Mouse (Mus musculus): ENCODE results near the gene Swsap1. TPM values are rescaled to one million over a fixed set of nuclear protein-coding genes. Genes with fewer than 3 reads are reported as not detected.

Gene Swsap1
- polyA plus RNA-seq, 1 experiment from 2014 or later, result 17.2 TPM

DNA sequence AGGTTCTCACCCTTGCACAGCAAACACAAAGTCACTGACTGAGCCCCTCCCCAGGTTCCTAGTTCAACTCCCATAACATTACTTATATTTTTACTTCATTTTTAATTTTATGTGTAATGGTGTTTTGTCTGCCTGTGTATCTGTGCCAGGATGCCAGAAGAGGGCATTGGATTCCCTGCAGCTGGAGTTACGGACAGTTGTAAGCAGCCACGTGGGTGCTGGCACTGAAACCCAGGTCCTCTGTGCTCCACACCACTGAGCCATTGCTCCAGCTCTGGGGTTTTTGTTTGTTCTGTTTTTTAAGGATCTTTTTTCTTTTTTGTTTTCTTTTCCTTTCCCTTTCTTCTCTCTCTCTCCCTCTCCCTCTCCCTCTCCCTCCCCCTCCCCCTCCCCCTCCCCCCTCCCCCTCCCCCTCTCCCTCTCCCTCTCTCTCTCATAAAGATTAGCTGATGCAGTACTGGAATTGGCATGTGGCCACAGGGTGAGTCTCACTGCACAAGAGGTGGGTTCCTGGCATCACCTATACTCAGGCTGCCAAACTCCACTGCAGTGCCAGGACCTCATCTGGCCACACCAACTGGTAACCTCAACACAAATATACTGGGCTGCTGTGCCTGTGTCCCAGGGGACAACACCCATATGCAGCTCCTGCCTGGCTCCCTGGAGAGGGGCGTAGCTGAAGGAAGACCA, 40.8 kb downstream of the Swsap1 start:
- no peaks in the 10 kb centered on the region for H3K4me1 ChIP-seq (ENCODE audit: control insufficient read depth, insufficient read depth, low read length)
- H3K9ac ChIP-seq (replicated peaks; ENCODE audit: low read length), result no peak overlapping the region
- DNase-seq (ENCODE audit: low spot score) (no peak), ATAC-seq (replicated peaks; ENCODE audit: insufficient number of reproducible peaks, low FRiP score, low TSS enrichment, low read depth) (no peak)
- no peaks in the 10 kb centered on the region for H3K9me3 ChIP-seq (replicated peaks; ENCODE audit: control insufficient read depth, low read length)
- no peak overlapping the region for H3K4me2 ChIP-seq (ENCODE audit: low read depth, low read length)
- H3K36me3 ChIP-seq (replicated peaks; ENCODE audit: control insufficient read depth, insufficient read depth, low read depth, low read length), result no peaks in the 10 kb centered on the region
- no peak overlapping the region for H3K4me3 ChIP-seq (ENCODE audit: low read depth, low read length)
- no peak overlapping the region for H3K27ac ChIP-seq (replicated peaks; ENCODE audit: low read depth, low read length)
- 88% methylated on average over 3 of the region's 3 CpGs for WGBS
- peaks cover 6% of the 10 kb centered on the region for H3K27me3 ChIP-seq (ENCODE audit: control insufficient read depth, insufficient read depth, low read length)

GRCm38 (mm10) chr9:22000296-22000695, 44.7 kb downstream of the Swsap1 start:
- WGBS, result 92% methylated on average over 6 of the region's 6 CpGs
- no peak for ATAC-seq (replicated peaks; ENCODE audit: insufficient number of reproducible peaks, low FRiP score, low TSS enrichment, low read depth)

GRCm38 (mm10) chr9:22001633-22002032, 46.1 kb downstream of the Swsap1 start:
- H3K9me3 ChIP-seq (replicated peaks; ENCODE audit: control insufficient read depth, low read length), result no peaks in the 10 kb centered on the region
- H3K9ac ChIP-seq (replicated peaks; ENCODE audit: low read length), result no peak overlapping the region
- WGBS, result 84% methylated on average over 4 of the region's 4 CpGs
- no peak overlapping the region for H3K4me3 ChIP-seq (ENCODE audit: low read depth, low read length)
- no peak for DNase-seq (ENCODE audit: low spot score)
- H3K27ac ChIP-seq (replicated peaks; ENCODE audit: low read depth, low read length), result no peak overlapping the region
- no peak overlapping the region for H3K4me2 ChIP-seq (ENCODE audit: low read depth, low read length)
- H3K4me1 ChIP-seq (ENCODE audit: control insufficient read depth, insufficient read depth, low read length), result no peaks in the 10 kb centered on the region
- no peak for ATAC-seq (replicated peaks; ENCODE audit: insufficient number of reproducible peaks, low FRiP score, low TSS enrichment, low read depth)
- no peaks in the 10 kb centered on the region for H3K36me3 ChIP-seq (replicated peaks; ENCODE audit: control insufficient read depth, insufficient read depth, low read depth, low read length)
- H3K27me3 ChIP-seq (ENCODE audit: control insufficient read depth, insufficient read depth, low read length), result no peaks in the 10 kb centered on the region

More at GRCm38 (mm10) chr9:22000296-22000695, 44.7 kb downstream of the Swsap1 start:
- no peak overlapping the region for H3K9ac ChIP-seq (replicated peaks; ENCODE audit: low read length)
- no peaks in the 10 kb centered on the region for H3K4me1 ChIP-seq (ENCODE audit: control insufficient read depth, insufficient read depth, low read length)
- no peak overlapping the region for H3K4me3 ChIP-seq (ENCODE audit: low read depth, low read length)
- H3K36me3 ChIP-seq (replicated peaks; ENCODE audit: control insufficient read depth, insufficient read depth, low read depth, low read length), result no peaks in the 10 kb centered on the region
- no peak overlapping the region for H3K27ac ChIP-seq (replicated peaks; ENCODE audit: low read depth, low read length)
- DNase-seq (ENCODE audit: low spot score), result no peak
- no peaks in the 10 kb centered on the region for H3K27me3 ChIP-seq (ENCODE audit: control insufficient read depth, insufficient read depth, low read length)
- H3K4me2 ChIP-seq (ENCODE audit: low read depth, low read length), result no peak overlapping the region
- H3K9me3 ChIP-seq (replicated peaks; ENCODE audit: control insufficient read depth, low read length), result no peaks in the 10 kb centered on the region

GRCm38 (mm10) chr9:22002194-22003162, 46.9 kb downstream of the Swsap1 start, which contains the start of the genes Ccdc151 and Prkcsh:
TSS of gene Ccdc151 (minus strand) at chr9:22002634.
TSS of gene Prkcsh (plus strand) at chr9:22002806.
- Histone ChIP-seq H3K27ac (replicated peaks; ENCODE audit: low read depth, low read length) (no peak within 1 kb of the TSS), H3K36me3 (replicated peaks; ENCODE audit: control insufficient read depth, insufficient read depth, low read depth, low read length) (no peaks in the 10 kb centered on the region), H3K4me1 (ENCODE audit: control insufficient read depth, insufficient read depth, low read length) (no peaks in the 10 kb centered on the region), H3K4me2 (ENCODE audit: low read depth, low read length) (peak within 1 kb of the TSS; percentile 85), H3K4me3 (ENCODE audit: low read depth, low read length) (peak within 1 kb of the TSS; percentile 68), H3K9me3 (replicated peaks; ENCODE audit: control insufficient read depth, low read length) (no peaks in the 10 kb centered on the region), H3K9ac (replicated peaks; ENCODE audit: low read length) (peak within 1 kb of the TSS; percentile 71), H3K27me3 (ENCODE audit: control insufficient read depth, insufficient read depth, low read length) (no peaks in the 10 kb centered on the region)
- peak; percentile 100 for DNase-seq (ENCODE audit: low spot score)
- ATAC-seq (replicated peaks; ENCODE audit: insufficient number of reproducible peaks, low FRiP score, low TSS enrichment, low read depth), result peak; percentile 99
- WGBS, result 6% methylated on average over 55 of the region's 57 CpGs

- Histone ChIP-seq H3K4me2 (ENCODE audit: low read depth, low read length) (peak overlapping the region; percentile 85), H3K27ac (replicated peaks; ENCODE audit: low read depth, low read length) (no peak overlapping the region), H3K9ac (replicated peaks; ENCODE audit: low read length) (peak overlapping the region; percentile 71), H3K27me3 (ENCODE audit: control insufficient read depth, insufficient read depth, low read length) (no peaks in the 10 kb centered on the region), H3K9me3 (replicated peaks; ENCODE audit: control insufficient read depth, low read length) (no peaks in the 10 kb centered on the region), H3K36me3 (replicated peaks; ENCODE audit: control insufficient read depth, insufficient read depth, low read depth, low read length) (no peaks in the 10 kb centered on the region), H3K4me1 (ENCODE audit: control insufficient read depth, insufficient read depth, low read length) (no peaks in the 10 kb centered on the region), H3K4me3 (ENCODE audit: low read depth, low read length) (peak overlapping the region; percentile 68)
- under 1% methylated on average over 18 of the region's 18 CpGs for WGBS
- DNase-seq (ENCODE audit: low spot score) (peak; percentile 45), ATAC-seq (replicated peaks; ENCODE audit: insufficient number of reproducible peaks, low FRiP score, low TSS enrichment, low read depth) (no peak)
These were observed 47.6 kb downstream of the Swsap1 start for GRCm38 (mm10) chr9:22003163-22003554.

DNA sequence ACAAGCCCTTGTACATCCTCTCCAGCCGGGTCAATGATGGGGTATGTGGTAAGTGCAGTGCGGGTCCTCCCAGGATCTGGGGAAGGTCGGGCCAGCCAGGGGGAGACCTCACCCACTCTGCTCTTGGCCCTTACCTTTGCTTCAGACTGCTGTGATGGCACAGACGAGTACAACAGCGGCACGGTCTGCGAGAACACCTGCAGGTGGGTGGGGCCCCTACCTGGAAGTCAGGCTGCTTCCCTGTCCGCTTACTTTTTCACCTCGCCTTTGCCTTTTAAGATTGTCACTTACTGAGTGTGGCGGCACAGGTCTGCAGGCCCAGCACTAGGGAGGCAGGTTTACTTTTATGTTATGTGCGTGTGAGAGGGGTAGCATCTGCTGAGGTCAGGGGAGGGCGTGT, 49.0 kb downstream of the Swsap1 start:
- Histone ChIP-seq H3K4me1 (ENCODE audit: control insufficient read depth, insufficient read depth, low read length) (no peaks in the 10 kb centered on the region), H3K36me3 (replicated peaks; ENCODE audit: control insufficient read depth, insufficient read depth, low read depth, low read length) (no peaks in the 10 kb centered on the region; the same call in 1 of the 2 replicates), H3K27ac (replicated peaks; ENCODE audit: low read depth, low read length) (no peak overlapping the region), H3K9ac (replicated peaks; ENCODE audit: low read length) (no peak overlapping the region), H3K27me3 (ENCODE audit: control insufficient read depth, insufficient read depth, low read length) (no peaks in the 10 kb centered on the region), H3K9me3 (replicated peaks; ENCODE audit: control insufficient read depth, low read length) (no peaks in the 10 kb centered on the region), H3K4me3 (ENCODE audit: low read depth, low read length) (no peak overlapping the region), H3K4me2 (ENCODE audit: low read depth, low read length) (no peak overlapping the region; the same call in 1 of the 2 replicates)
- DNase-seq (ENCODE audit: low spot score) (no peak), ATAC-seq (replicated peaks; ENCODE audit: insufficient number of reproducible peaks, low FRiP score, low TSS enrichment, low read depth) (no peak)
- 91% methylated on average over 12 of the region's 12 CpGs for WGBS

All from embryonic facial prominence, embryonic 11.5 days (tissue).